Mouse (Mus musculus): ENCODE measurements around the gene Prkcb.

Gene Prkcb

DNA sequence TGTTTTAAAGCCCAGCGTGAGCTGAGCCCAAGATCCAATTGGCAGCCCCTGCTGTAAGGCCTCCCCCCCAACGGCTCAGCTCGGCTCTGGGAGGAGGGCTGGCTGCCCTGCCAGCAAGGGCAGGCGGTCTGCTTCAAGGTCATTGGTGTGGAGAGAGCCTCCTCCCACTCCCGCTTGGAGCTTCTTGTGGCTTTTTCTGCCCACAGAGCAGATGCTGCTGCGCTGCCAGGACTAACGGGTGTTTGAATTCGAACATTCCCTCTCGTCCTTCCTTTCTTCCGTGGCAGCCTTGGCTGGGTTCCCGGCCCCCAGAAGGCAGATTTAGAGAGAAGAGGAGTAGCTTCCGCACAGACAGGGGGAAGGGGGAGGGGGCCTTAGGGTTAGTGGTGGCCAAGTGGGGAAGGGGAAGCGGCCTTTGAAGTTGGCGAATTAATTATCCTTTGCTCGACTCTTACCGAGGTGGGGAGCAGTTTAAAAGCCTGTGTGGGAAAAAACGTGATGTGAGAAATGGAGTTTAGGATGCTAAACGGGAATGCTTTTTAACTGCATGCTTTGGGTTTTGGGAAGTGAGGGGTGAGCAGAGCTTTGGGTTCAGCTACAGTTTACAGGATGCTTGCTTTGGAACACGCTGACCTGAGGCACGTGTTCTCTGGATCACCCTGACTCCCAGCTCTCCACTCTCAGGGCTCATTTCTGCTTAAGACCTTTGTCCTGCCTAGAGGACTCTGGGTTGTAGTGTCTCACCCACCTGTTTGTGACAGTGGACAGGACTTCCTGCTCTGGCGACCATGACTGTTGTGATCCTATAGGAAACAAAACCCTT, 116.2 kb downstream of the Prkcb start:
- no peak for DNase-seq (ENCODE audit: low spot score)

DNA sequence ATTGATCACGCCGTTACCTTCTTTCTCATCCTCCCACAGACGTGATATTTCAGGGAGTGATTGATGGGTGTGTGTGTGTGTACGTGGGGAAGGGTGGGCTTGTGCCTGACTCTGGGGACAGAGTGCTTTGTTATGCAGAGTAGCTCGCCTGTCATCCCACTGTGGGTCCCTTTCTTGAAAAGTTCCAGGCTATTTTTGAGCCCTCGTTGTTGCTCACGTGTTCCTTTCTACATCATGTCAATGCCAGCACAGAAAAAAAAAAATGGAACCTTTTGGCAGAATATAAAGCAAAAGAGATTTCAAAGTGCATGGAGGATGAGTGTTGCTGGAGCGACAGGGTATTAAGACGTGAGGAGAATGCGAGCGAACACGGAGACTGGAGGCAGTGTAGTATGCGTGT, 118.1 kb downstream of the Prkcb start:
- no peak for DNase-seq (ENCODE audit: low spot score)

DNA sequence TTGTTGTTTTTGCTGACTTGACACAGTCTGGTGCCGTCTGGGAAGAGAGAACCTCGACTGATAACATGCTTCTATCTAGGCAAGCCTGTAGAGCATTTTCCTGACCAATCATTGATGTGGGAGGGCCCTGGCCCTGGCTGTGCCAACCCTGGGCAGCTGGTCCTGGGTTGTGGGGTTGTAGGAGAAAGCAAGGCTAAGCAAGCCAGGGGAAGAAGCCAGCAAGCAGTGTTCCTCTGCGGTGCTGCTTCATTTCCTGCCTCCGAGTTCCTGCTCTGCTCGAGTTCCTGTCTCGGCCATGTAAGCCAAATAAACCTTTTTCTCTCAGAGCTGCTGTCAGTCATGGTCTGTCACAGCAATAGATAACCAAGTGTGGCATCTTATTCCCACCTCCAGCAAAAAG, 121.4 kb downstream of the Prkcb start:
- DNase-seq (ENCODE audit: low spot score) = no peak

DNA sequence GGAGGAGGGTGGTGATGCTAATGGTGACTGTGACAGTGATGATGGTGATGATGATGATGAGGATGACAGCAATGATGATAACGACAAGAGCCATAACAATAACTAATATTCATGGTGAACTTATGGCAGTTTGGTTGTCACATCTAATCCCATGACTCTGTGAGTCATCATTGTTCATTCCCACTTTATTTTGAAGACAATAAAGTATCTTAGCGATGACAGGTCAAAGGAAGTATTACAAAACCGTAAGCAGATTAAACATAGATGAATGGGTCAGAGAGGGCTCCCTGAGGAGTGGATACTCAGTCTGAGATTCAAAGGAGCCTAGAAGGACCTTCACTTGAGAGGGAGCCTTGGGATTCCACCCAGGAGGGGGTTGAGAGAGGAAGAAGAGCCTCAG, 122.3 kb downstream of the Prkcb start:
- no peak for DNase-seq (ENCODE audit: low spot score)

DNA sequence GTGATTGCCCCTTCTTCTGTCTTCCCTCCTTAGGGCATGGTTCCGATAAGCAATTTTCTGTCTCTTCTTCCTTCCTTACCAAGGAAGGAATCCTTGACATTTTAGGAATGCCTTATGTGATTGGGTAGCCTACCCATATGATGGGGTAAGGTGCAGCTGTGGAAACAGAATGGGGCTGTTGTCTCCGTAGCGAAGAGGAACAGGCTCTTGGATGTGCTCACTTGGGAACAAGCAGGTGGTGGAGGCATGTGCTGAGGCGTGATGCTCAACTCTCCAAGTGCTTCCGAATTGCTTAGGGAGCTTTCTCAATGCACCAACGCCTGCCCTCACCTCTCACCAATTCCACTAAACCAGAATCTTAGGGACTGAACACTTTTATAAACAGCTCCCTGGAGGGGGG, 124.7 kb downstream of the Prkcb start:
- DNase-seq (ENCODE audit: low spot score) = no peak

DNA sequence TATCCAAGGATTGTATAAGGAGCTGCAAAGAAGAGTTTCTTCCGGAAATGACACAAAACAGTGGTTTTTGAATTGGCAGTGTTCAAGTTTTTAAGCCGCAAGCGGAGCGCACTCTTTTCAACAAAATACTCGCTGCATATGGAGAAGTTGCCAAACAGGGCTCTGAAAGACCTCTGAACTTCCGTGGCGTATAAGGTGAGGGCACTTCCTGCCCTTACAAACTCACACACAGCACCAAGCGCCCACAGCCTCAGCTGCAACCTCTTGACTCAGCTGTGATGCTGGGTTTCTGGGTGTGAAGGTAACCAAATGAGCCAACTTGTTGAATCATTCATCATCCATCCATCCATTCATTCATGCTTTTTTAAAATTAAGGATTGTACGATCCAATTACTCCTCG, 125.6 kb downstream of the Prkcb start:
- no peak for DNase-seq (ENCODE audit: low spot score)

DNA sequence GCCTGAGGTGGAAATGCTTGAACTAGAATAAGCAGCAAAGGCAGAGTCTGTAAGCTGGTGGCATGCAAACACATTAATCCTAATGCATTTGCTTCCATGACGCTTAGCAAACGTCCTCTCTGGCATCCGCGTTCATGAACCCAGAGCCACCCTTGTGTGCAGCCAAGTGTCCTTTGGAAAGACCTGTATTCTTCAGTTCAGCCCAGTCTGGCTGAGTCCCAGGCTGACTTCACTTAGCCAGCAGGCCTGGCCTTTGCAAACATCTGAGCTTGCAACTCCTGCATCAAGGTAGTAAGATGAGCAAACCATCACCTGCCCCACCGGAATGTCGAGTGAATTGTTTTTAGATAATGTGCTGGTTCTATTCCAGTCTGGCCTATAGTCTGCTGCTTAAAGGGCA, 126.1 kb downstream of the Prkcb start:
- no peak for DNase-seq (ENCODE audit: low spot score)

DNA sequence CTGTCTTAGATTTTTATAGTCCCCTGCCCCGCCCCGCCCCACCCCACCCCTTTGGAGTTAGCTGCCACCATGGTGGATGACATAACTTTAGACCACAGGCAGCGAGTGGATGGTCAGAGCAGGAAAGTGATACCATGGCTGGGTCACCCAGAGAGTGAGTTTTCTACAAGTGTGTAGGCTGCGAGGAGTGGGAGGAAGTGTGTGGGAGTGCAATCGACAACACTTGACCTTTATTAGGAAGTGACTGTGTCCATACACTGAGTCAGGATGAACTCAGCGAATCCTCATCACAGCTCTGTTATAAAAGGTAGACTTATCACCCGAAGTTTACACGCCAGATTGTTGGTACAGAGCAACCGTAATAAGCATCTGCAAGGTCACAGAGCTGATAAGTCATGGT, 126.8 kb downstream of the Prkcb start:
- no peak for DNase-seq (ENCODE audit: low spot score)

DNA sequence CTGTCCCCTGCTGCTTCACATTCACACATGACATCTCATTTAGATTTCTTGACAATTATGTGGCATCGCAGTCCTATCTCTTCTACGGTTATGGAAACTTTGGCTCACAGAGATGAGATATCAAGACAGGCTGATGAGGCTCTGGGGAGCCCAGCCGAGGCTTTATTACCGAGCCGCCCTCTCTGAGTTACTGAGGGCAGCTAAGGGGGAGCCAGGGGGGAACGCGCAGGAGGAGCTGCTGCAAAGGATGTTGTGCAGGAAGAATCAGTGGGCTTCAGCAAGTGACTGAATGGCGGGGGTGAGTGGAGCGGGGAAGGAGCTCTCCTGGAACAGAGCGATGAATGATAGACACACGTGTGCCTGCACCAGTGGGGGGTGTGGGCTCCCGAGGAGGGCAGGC, 127.4 kb downstream of the Prkcb start:
- DNase-seq (ENCODE audit: low spot score) = no peak

DNA sequence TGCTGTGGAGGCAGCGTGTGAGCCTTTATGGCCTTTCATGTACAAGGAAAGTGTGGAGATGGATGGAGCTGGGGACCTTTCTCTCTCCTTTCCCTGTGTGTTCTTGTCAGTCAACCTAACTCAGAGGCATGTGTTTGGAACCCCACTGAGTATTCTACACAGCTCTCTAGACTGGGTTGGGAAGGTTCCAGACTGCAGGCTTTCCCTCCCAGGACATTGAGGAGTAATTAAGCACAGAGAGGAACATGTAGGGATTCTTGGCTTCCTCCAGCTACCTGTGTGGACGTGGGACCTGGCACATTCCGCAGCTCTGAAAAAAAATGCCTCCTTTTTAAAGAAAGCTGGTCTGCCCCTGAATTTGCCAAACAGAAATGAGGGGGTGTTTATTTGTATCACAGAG, 130.0 kb downstream of the Prkcb start:
- DNase-seq (ENCODE audit: low spot score) = no peak

DNA sequence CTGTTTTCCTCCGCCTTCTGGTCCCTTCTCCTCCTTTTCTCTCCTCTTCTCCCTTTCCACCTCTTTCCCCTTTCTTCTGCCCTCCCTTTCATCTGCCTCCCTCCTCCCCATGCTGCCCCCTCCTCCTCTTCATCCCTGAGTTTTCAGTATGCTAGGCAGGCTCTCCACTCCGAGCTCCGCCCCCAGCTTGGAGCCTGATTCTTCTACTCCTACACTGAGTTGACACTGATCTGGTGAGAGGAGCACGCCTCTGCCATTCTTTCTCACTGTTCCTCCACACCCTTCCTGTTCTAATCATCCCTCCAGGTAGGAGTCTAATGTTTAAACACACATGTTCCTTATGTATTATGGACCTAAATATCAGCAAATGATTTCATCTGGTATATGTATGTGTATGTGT, 135.3 kb downstream of the Prkcb start:
- no peak for DNase-seq (ENCODE audit: low spot score)

DNA sequence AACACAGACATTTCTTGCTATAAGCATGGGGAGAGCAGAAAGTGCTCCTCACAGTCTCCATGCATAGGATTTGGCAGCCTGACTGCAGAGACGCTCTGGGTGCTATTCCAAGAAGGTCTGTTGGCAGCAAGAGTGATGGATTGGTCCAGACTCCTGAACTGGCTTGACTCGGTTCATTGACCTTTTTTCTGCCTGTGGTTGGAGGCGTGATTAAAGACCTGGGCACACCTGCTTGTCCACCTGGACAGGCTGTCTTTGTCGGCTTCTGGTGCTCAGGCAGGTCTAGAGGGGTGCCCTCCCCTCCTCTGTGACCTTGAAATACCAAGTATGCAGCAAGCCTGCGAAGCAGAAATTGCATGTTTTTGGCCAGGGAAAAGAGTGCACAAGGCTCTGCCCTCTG, 140.6 kb downstream of the Prkcb start:
- no peak for DNase-seq (ENCODE audit: low spot score)

DNA sequence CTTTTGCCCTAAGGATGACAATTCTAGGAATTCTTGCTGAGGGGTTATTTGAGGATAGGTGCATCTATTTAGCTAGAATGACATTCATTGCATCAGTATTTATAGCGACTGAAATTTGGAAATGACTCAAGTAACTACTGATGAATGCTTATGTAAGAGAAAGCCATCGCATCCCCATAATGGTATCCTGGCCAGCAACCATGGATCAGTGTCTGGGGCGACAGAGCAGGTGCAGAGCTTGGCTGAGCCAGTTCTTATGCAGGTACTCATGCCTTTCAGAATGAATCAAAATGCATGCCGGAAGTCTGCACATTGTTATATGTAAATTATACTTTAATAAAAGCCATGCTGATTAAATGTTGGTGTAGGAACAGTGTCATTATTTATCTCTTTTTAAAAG, 143.8 kb downstream of the Prkcb start:
- no peak for DNase-seq (ENCODE audit: low spot score)

DNA sequence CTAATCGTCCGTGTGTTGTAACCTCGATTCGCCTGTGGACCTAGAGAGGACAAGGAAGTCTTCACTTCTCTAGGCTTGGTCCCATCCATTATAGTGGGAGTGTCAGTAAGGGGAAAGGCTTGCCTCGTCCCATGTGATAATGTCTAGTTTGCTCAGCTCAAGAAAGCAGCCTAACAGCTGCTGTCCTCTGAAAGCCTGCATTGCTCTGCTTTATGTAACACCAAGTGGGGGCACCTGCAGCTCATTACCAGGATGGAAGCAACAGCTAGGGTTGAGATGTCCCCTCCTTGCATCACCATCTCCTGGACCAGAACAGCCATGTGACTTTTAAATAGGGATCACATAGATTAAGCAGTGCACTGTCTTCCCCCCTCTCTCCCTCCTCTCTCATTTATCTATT, 144.8 kb downstream of the Prkcb start:
- DNase-seq (ENCODE audit: low spot score) = no peak

DNA sequence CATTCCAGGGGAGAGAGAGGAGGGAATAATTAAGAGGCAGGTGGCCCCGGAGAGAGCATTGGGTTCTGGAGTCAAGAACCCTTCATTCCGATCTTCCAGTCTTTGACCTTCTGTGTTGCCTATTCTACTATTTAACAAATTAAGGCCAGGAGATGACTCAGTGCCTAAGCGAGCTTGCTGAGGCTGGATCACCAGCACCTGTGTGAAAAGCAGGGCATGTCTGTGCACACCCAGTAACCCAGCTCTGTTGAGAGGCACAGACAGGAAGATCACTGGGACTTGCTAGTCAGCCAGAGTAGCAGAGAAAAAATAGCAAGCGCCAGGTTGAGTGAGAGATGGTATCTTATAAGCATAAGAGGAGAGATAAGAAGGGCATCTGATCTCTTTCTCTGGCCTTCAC, 146.4 kb downstream of the Prkcb start:
- DNase-seq (ENCODE audit: low spot score) = no peak

DNA sequence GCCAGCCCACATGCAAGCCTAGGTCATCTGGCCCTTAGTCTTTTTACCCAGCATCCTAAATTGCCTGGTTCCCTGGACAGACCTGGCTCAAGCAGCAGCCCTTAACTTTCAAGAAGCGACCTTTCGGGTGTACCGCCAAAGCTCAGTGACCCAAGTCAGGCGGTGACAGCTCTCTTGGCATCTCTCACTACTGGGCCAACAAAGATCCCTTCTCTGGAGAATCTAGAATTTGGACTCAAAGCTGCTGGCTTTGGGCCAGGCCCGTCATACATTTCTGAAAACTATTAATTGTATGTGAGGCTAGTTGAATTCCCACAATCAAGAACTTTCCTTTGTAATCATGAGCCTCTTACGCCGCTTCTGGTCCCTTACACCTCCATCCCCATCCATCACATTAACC, 147.0 kb downstream of the Prkcb start:
- DNase-seq (ENCODE audit: low spot score) = no peak

DNA sequence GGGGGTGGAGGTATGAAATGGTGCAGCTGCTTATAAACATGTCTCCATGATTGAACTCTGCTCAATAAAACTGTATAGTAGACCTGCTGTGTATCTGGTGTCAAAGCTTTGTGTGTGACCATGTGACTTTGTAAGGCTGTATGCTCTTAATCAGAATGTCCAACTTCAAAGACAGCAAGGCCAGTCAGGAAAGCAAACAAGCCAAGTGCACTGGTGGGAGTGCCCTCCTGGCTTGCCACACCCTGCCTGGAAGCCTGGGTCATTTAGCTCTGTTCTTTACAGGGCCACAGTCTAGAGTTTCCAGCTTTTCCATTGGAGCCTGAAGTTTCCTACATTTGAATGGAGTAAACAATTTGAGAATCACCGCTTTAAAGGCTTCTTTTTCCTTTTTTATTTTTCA, 148.8 kb downstream of the Prkcb start:
- no peak for DNase-seq (ENCODE audit: low spot score)

DNA sequence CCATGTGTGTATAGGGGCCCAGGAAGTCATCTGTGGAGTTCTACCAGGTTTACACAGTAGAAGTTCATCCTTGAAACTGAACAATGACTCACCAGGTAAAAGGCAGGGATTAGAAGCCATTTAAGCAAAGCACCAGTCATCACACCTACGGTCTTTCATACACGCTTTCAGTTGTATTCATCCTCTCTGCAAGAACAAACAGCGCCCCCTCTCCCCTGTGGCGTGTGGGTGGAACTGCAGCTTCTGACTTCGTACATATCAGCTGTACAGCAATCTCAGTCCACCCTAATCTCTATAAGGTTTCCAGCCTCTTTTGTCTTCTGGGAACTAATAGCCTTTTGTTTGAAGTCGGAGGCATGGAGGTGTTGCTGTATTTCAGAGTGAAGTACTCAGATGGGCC, 156.5 kb downstream of the Prkcb start:
- DNase-seq (ENCODE audit: low spot score) = peak; percentile 31

DNA sequence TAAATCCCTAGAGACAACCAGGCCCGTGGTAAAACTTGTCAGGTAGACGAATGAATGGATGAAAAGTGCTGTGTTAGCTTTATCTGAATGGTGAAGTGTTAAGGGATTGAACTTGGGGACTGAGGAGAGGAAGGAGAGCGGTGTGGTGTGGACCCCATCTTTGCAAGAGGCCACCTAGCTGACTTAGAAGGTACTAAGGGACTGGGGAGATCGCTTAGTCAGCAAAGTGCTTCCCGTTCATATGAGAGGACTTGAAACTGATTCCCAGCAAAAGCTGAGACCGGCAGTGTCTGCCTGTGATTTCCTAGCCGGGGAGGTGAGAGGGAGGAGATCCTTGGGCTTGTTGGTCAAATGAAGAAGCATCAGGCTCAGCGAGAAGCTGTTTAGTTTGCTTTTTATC, 164.1 kb downstream of the Prkcb start:
- no peak for DNase-seq (ENCODE audit: low spot score)

DNA sequence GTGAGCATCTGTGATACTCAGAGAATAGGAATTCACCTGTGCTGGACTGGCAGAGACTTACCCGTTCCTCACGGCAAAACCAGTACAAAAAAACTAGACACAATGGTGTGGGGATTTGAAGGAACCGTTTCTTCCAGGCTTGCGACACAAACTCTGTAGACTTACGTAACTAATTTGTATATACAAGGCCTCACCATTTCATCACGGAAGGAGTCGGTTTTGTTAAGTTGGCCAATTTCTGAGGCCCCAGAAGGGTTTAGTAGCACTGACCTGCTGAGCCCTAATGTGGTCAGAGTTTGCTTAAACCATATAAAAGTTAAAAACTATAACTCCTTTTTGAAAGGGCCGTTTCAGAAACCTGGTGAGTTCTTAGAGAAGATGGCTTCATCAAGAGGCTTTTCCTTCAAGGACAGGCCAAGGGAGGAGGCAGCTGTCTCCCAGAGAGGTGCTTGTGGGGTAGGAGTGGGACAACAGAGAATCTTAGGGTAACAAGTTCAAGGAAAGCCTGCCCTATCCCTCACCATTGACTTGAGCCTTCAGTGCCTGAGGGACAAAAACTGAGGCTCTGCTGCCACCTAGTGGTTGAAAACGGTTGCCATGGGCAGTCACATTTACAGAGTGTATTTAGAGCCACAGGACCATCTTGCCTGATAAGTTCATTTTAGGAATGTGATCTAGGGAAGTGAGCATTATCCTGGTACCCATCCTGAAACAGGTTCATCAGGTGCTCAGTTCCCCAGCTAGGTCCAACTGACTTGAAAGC, 170.8 kb downstream of the Prkcb start:
- peak; percentile 68 for DNase-seq (ENCODE audit: low spot score)

DNA sequence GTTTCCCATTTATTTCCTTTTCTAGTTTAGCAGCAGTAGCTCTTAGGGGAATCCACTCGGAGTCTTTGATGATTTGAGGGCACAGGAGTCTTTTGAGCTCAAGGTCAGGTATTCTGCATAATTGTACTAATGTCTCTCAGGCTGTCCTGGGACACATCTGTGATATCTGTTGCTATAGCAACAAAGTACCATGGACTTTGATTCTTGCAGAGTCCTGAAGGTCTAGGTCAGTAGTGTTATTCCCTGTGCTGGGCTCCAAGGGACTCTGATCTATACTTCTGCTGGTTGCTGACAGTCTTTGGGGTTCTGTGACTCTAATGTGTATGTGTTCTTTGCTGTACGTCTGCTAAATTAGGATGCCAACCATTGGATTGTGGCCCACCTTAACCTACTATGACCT, 171.5 kb downstream of the Prkcb start:
- no peak for DNase-seq (ENCODE audit: low spot score)

DNA sequence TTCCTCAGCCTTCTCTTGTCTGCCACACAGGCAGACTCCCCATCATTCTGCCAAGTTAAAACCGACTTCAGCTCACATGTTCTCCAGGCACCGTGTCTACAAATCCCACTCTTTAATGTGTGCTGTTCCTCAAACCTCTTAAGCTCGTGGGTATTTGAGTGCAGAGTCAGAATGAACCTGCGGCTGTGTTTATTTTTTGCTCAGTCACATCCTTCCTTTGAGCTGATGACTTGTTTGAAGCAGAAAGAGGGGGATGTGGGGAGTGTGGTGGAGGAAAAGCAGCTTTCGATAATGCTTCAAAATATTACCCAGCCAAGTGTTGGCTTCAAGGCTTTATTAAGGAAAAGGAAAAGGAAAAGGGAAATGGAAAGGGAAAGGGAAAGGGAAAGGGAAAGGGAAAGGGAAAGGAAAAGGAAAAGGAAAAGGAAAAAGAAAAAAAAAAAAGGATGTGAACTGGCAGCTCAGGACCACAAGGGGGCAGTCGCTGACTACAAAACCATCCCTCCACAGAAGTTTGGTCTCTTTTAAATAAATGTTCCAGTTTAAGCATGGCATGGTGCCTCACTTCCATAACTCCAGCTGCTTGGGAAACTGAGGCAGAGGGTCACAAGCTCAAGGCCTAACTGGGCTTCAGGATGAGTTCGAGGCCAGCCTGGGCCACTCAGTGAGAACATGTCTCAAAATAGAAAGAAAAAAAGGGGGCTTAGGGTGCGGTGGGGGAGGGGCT, 177.4 kb downstream of the Prkcb start:
- DNase-seq (ENCODE audit: low spot score) = peak; percentile 8

DNA sequence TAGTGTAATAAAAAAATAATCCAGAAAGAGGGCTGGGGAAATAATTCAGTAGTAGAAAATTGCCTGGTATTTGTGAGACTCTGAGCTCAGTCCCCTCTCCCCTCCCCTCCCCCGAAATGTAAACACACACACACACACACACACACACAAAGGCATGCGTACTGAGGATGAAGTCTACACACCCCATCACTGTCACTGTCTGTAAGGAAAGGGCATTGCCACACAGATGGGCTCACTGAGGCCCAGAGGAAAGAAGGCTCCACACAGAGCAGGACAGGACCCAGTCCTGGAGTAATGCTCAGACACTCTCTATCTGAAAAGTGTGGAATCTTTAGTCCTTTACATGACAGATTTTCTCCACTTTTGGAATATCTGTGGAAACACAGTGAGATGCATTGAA, 178.2 kb downstream of the Prkcb start:
- DNase-seq (ENCODE audit: low spot score) = no peak
